8 mouse cellular contexts compared by ENCODE assay signal in genomic region chr2:27983884-27984283, GRCm38 (mm10).
DNase-seq lines count a peak whose midpoint lies in the region; ATAC-seq and TF ChIP-seq lines count a peak whose summit lies in the region.

No protein-coding gene starts in this region.

- H3K4me2 ChIP-seq in hindbrain, embryonic 11.5 days (replicated peaks; ENCODE audit: low read depth, low read length) = no peak overlapping the region
- H3K4me2 ChIP-seq in hindbrain, embryonic 14.5 days (replicated peaks) = no peak overlapping the region

- WGBS in hindbrain, embryonic 11.5 days = 59% methylated on average over 3 of the region's 3 CpGs
- 50% methylated on average over 3 of the region's 3 CpGs for WGBS in hindbrain, embryonic 14.5 days

- H3K9ac ChIP-seq in hindbrain, embryonic 11.5 days (ENCODE audit: low read depth, low read length) = no peak overlapping the region
- H3K9ac ChIP-seq in hindbrain, embryonic 14.5 days = no peak overlapping the region

- H3K9me3 ChIP-seq in hindbrain, embryonic 11.5 days (ENCODE audit: control insufficient read depth, low read length) = no peaks in the 10 kb centered on the region
- H3K9me3 ChIP-seq in hindbrain, embryonic 14.5 days (ENCODE audit: control insufficient read depth, low read length) = no peaks in the 10 kb centered on the region
- no peaks in the 10 kb centered on the region for H3K9me3 ChIP-seq in E14TG2a.4 (ENCODE audit: low read length)

- TF ChIP-seq CTCF in E14TG2a.4 (conservative IDR thresholded peaks at IDR 0.05; ENCODE audit: low read length) = peak; percentile 16

- H3K4me1 ChIP-seq in hindbrain, embryonic 11.5 days (replicated peaks; ENCODE audit: control insufficient read depth, insufficient read depth, low read length) = no peaks in the 10 kb centered on the region
- H3K4me1 ChIP-seq in hindbrain, embryonic 14.5 days (replicated peaks; ENCODE audit: control insufficient read depth, insufficient read depth, low read length) = no peaks in the 10 kb centered on the region
- H3K4me1 ChIP-seq in E14TG2a.4 (replicated peaks; ENCODE audit: low read depth, low read length) = no peaks in the 10 kb centered on the region

- peak; percentile 45 for DNase-seq in hindbrain, embryonic 11.5 days (ENCODE audit: low spot score)
- no peak for DNase-seq in hindbrain, embryonic 14.5 days (ENCODE audit: low spot score)
- peak; percentile 66 for DNase-seq in adrenal gland, postnatal 14 days
- peak; percentile 13 for DNase-seq in embryo, embryonic 11.5 days (ENCODE audit: low read depth, low spot score)
- DNase-seq in kidney, postnatal 25 days = peak; percentile 60
- peak; percentile 34 to 38 for DNase-seq in lung, postnatal 4 days
- no peak for DNase-seq in urinary bladder, postnatal 4 days (ENCODE audit: low spot score in 2 of 2)

- ATAC-seq in hindbrain, embryonic 11.5 days (ENCODE audit: low FRiP score) = no peak
- no peak for ATAC-seq in hindbrain, embryonic 14.5 days (ENCODE audit: low FRiP score)

- H3K36me3 ChIP-seq in hindbrain, embryonic 11.5 days (ENCODE audit: control insufficient read depth, insufficient read depth, low read length) = no peaks in the 10 kb centered on the region
- no peaks in the 10 kb centered on the region for H3K36me3 ChIP-seq in hindbrain, embryonic 14.5 days (replicated peaks; ENCODE audit: control insufficient read depth, insufficient read depth)
- no peaks in the 10 kb centered on the region for H3K36me3 ChIP-seq in E14TG2a.4 (ENCODE audit: insufficient read depth, low read length)

- H3K27ac ChIP-seq in hindbrain, embryonic 11.5 days (ENCODE audit: low read depth, low read length) = no peak overlapping the region
- no peak overlapping the region for H3K27ac ChIP-seq in hindbrain, embryonic 14.5 days

- H3K4me3 ChIP-seq in hindbrain, embryonic 11.5 days (ENCODE audit: low read depth, low read length) = no peak overlapping the region
- H3K4me3 ChIP-seq in hindbrain, embryonic 14.5 days (replicated peaks; ENCODE audit: low read length) = no peak overlapping the region
- no peak overlapping the region for H3K4me3 ChIP-seq in E14TG2a.4 (replicated peaks; ENCODE audit: low read length)

- H3K27me3 ChIP-seq in hindbrain, embryonic 11.5 days (ENCODE audit: control insufficient read depth, insufficient read depth, low read length) = no peaks in the 10 kb centered on the region
- H3K27me3 ChIP-seq in hindbrain, embryonic 14.5 days (ENCODE audit: control insufficient read depth, insufficient read depth, low read length) = no peaks in the 10 kb centered on the region
- no peaks in the 10 kb centered on the region for H3K27me3 ChIP-seq in E14TG2a.4 (ENCODE audit: insufficient read depth, low read length)

Comparison
In these comparisons a context has a peak if more than half of its experiments do, and no peak if none do; other contexts are left out.
1. DNase-seq: peak in hindbrain, embryonic 11.5 days (single experiment), adrenal gland, postnatal 14 days (single experiment), embryo, embryonic 11.5 days (single experiment), kidney, postnatal 25 days (2 of 2) and lung, postnatal 4 days (2 of 2); none in hindbrain, embryonic 14.5 days (single experiment) and urinary bladder, postnatal 4 days (0 of 2).